Mouse (Mus musculus): ENCODE measurements around the gene Taar7a.
A peak's percentile ranks its signal among the peaks of the same experiment; 100 is the strongest.

The Taar7a gene

DNA sequence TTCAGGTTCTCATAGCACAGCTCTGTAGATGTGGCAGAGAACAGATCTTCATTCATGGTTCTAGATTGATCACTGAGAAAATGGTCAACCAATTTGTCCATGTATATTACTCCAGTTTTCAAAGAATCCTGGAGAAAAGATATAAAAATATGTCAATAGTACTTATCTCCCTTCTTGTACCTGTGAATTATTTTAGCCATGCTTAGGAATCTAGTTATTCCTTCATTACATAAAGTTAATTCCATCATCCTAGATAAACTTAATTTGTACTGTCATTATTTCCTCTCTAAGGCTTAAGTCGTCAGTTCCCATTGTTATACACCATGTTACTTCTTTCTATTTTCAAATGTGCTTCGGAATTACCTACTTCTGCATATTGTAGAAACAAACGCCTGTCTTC, at the start of gene Taar7a:
TSS of gene Taar7a (minus strand) at position 101 of the 400 bp plus-strand sequence.
- DNase-seq (ENCODE audit: extremely low read depth, low read depth, low spot score), result no peak

DNA sequence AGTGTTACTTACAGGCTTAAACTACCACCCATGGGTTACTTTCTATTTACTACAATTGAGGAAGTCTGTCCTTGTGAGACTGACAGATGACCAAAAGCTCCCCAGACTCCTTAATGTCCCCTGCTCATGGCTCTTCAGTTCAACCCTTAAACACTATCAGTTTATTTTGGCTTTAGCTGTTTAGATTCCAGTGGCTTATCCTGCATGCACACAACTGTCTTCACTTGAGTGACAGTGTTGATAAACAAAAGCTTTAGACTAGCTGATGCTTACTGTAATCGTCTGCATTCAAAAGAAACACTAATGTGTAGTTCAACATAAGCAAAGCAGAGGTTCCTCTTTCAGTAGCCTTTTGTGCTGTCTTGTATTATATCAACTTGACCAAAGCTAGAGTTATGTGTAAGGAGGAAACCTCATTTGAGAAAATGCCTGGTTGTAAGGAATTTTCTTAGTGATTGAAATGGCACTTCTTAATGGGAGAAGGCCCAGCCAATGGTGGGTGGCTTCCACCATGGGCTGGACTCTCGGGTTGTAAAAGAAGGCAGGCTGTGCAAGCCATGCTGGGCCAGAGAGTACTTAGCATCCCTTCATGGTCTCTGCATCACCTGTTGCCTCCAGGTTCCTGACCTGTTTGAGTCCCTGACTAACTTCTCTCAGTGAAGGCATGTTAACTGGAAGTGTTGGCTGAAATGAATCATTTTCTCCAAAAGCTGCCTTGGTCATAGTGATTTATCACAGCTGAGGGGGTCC, 47.0 kb upstream of the Taar7a start:
- no peak for DNase-seq (ENCODE audit: extremely low read depth, low read depth, low spot score)

DNA sequence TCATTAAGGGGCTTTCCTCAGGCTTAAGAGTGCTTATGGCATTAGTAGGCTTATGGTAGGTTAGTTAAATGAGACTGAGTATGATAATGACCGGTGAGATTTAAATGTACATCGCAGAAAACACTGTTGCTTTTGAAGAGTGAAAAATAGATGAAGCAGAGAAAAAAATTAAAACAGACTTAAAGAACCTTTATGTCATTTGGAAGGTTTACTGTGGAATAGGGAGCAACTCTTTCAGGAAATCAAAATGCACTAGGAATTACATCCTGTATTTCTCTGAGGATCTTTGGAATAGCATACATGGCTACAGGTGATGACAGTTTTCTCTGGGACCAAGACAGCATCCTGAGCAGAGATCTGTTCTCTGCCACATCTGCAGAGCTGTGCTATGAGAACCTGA, 44.0 kb upstream of the Taar7a start, which contains the start of gene Taar7e:
TSS of gene Taar7e (plus strand) at position 301 of the 400 bp plus-strand sequence.
- DNase-seq (ENCODE audit: extremely low read depth, low read depth, low spot score), result no peak

DNA sequence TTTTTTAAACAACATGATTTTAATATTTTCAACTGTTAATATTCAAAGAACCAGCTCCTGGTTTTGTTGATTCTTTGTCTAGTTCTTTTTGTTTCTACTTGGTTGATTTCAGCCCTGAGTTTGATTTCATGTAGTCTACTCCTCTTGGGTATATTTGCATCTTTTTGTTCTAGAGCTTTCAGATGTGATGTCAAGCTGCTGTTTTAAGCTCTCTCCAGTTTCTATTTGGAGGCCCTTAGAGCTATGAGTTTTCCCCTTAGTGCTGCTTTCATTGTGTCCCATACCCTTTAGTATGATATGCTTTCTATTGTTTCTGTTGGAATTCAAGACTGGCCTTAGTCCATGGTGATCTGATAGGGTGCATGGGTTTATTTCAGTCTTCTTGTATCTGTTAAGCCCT, 38.1 kb upstream of the Taar7a start:
- DNase-seq (ENCODE audit: extremely low read depth, low read depth, low spot score), result no peak

DNA sequence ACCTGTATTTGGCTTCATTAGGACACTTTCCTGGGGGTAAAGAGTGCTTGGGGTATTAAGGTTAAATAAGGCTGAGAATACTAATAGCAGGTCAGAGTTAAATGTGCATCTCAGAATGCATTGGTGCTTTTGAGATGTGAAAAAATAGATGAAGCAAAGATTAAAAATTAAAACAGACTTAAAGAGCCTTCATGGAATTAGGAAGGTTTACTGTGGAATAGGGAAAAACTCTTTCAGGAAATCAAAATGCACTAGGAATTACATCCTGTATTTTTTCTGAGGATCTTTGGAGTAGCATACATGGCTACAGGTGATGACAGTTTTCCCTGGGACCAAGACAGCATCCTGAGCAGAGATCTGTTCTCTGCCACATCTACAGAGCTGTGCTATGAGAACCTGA, 33.6 kb upstream of the Taar7a start, which contains the start of gene Taar7d:
TSS of gene Taar7d (plus strand) at position 301 of the 400 bp plus-strand sequence.
- DNase-seq (ENCODE audit: extremely low read depth, low read depth, low spot score), result no peak

DNA sequence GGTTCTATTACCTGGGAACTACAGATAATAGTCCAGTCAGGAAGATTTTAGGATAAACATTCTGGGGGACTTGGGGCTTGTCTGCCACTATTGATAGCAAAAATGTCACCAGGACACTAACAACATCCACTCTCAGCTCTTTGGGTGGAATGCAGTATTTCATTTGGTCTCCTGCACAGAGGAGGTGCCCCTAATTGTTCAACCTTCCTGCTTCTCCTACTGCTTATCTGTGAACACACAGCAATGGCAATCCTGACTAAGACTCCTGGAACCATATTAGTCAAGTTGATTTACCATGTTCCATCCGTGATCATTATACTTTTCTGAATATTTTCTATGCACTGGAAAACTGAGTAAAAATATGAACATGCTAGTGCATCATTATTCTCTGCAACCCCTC, 14.9 kb upstream of the Taar7a start:
- DNase-seq (ENCODE audit: extremely low read depth, low read depth, low spot score), result no peak

DNA sequence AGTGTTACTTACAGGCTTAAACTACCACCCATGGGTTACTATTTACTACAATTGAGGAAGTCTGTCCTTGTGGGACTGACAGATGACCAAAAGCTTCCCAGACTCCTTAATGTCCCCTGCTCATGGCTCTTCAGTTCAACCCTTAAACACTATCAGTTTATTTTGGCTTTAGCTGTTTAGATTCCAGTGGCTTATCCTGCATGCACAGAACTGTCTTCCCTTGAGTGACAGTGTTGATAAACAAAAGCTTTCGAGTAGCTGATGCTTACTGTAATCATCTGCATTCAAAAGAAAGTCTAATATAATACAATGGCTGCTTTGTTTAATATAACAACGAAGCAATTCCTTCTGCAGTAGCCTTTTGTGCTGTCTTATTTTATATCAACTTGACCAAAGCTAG, 13.8 kb upstream of the Taar7a start:
- no peak for DNase-seq (ENCODE audit: extremely low read depth, low read depth, low spot score)

DNA sequence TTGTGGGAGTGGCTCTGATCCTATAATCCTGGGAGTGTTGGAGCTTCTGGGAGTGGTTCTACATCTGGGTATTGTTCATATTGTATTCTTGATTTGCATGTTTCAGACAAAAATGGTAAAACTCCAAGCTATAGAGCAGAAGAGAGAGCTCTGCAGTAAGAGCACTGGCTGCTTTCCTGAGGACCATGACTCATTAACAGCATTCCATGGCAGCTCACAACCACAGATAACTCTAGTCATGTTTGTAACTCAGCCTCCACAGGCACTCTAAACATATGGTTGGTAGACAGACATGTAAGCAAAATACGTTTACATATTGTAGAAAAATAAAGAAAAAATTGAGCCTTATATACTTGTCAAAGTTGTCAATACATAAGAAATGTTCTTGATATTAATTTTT, 13.2 kb upstream of the Taar7a start:
- no peak for DNase-seq (ENCODE audit: extremely low read depth, low read depth, low spot score)

DNA sequence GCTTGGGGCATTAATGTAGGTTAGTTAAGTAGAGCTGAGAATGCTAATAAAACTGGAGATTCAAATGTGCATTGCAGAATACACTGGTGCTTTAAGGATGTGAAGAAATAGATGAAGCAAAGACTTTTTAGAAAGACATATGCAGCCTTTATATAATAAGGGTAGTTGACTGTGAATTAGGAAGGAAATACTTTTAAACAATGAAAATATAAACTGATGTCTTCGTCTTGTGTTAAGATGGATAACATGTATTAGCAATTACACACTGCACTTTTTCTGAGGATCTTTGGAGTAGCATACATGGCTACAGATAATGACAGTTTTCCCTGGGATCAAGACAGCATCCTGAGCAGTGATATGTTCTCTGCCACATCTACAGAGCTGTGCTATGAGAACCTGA, 6.4 kb upstream of the Taar7a start, which contains the start of gene Taar7b:
TSS of gene Taar7b (plus strand) at position 301 of the 400 bp plus-strand sequence.
- no peak for DNase-seq (ENCODE audit: extremely low read depth, low read depth, low spot score)

DNA sequence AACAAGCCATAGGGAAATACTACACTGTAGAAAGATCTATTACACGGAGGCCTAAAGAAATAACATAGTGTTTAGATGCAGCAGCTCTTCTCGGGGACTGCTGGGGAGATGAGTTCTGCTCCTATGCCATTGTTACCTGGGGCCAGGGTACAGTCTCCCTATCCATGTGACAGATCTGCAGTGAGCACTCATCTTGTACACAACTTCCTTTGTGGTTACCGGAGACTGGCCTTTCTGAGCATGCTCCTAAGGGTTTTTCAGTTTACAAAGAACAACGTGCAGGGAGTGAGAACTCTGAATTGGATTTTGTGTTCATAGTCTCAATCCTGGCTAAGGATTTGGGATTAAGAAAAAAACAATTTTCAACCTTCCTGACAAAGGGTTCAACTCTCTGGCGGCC, 6.9 kb downstream of the Taar7a start:
- DNase-seq (ENCODE audit: extremely low read depth, low read depth, low spot score), result no peak

DNA sequence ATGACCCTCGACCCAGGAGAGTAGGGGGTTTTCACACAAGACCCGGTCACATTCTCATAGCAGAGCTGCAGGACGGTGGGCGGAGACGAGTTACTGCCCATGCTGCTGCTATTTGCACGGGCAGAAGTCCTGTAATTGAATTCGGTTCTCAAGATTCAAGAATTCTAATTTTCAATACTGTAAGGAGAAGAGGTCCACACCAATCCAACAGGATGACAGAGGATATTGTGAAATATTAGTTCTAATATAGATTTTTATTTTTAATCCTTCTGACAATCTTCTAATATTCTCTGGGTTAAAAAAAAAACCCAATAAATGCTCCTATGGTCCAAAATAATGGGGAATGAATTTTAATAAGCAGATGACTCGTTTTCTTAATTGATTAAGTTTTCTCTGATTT, 7.7 kb downstream of the Taar7a start, which contains the start of gene Taar6:
TSS of gene Taar6 (minus strand) at position 101 of the 400 bp plus-strand sequence.
- no peak for DNase-seq (ENCODE audit: extremely low read depth, low read depth, low spot score)

DNA sequence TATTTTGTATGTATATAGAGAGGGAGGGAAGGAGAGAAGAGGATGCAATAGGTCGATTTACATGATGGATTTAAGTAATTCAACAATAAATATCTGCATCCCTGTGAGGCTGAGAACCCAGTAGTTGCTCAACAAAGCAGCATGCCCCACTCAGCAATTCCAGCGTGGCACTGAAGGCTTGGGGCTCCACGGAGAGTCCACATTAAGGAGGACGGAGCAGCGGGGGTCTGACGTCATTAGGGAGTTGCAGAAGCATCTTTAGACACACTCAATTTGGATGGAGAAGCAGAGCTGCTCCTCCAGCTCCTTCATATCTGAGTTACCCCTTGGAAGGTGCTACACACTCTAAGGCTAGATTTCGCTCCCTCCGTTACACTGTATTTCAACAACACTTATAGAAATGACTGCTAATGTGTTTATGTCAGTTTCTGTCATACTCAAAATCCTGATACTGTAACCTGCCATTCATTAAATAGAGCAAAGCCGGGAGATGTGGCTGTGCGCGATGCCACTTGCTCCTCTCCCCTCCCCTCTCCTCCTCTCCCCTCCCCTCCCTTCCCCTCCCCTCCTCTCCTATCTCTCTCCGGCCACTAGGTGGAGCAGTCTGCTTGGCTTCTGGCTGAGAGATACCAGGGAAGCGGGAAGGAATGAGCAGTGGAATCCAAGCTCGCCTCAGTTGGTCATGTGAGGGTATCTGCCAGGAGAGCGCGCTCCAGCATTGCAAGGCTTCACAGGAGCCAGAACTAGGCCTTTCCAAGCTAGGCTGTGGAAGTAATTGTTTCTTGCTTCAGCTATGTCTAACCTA, 14.2 kb downstream of the Taar7a start:
- DNase-seq (ENCODE audit: extremely low read depth, low read depth, low spot score), result no peak

DNA sequence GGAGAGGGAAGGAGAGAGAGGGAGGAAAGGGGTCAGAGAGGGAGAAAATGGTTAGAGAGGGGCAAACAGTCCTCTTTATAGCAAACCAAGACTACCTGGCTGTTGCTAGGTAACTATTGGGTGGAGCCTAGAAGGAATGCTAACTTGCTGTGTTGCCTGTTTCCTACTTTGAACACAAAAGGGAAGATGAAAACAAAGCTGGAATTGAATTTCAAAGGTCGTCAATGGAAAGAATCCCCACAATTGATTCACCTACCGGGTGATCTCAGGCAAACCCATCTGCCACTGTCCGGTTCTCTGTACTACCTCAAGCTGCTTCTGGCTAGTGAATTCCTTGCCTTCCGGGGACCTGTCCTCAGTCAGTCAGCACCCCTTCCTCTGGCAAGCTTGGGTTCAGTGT, 15.3 kb downstream of the Taar7a start:
- no peak for DNase-seq (ENCODE audit: extremely low read depth, low read depth, low spot score)

DNA sequence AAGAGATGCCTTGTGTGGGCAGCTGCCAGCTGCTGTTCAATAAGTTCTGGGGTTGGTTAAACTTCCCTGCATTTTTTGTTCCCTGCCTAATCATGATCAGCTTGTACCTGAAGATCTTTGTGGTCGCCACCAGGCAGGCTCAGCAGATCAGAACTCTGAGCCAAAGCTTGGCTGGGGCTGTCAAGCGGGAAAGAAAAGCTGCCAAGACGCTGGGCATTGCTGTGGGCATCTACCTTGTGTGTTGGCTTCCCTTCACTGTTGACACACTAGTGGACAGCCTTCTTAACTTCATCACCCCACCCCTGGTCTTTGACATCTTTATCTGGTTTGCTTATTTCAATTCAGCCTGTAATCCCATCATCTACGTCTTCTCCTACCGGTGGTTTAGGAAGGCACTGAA, 22.0 kb downstream of the Taar7a start:
- DNase-seq (ENCODE audit: extremely low read depth, low read depth, low spot score), result no peak

DNA sequence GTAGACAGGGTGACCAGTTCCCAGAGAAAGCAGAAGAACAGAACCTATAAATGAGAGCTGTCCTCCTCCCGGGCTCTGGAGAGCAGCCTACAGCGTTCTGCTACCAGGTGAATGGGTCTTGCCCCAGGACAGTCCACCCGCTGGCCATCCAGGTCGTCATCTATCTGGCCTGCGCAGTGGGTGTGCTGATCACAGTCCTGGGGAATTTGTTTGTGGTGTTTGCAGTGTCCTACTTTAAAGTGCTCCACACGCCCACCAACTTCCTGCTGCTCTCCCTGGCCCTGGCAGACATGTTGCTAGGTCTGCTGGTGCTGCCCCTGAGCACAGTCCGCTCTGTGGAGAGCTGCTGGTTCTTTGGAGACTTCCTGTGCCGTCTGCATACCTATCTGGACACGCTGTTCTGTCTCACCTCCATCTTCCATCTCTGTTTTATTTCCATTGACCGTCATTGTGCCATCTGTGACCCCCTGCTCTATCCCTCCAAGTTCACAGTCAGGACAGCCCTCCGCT, 22.6 kb downstream of the Taar7a start, which contains the start of gene Taar5:
TSS of gene Taar5 (plus strand) at position 51 of the 510 bp plus-strand sequence.
- DNase-seq (ENCODE audit: extremely low read depth, low read depth, low spot score), result no peak

DNA sequence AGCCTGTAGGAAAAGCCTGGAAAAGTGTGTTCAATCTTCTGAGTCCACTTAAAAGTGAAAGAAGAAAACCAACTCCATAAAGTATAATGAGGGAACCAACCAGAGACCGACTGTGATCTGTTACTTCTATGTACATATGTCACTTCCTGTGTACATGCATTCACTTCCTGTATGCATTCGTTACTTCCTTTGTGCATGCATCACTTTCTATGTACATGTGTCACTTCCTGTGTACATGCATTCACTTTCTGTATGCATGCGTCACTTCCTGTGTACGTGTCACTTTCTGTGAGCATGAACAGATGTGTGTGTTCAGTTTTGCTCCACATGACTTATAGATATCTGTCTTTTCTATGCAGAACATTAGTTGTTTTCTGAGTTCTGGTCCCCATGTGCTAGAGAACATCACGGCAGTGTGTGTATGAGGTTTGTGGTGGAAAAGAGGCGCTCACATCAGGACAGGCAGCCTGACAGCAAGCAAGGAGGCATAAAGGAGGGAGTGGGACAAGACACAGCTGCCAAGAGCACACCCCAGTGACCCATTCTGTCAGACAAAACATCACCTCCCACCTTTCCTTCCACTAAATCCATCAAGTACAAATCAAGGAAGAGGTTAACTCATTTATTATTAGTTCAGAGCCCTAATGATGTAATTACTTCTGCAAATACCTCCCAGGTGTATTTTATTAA, 28.2 kb downstream of the Taar7a start:
- no peak for DNase-seq (ENCODE audit: extremely low read depth, low read depth, low spot score)

DNA sequence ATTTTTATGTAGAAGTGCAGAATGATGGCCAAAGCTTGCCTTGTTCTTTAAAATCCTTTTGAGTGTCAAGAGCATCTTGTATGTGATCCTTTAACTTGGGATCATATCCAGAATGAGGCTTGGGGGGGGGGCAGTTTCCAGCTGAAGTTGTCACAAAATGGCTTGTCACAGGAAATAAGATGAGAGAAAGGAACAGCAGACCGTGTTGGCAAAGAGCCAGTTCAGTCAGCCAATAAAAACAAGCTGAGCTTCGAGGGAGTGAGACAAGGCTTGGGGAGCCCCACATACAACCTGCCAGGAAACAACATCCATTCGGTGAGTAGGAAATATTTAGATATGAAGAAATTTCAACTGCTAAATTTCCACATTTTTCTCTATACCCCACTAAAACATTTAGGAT, 29.8 kb downstream of the Taar7a start:
- DNase-seq (ENCODE audit: extremely low read depth, low read depth, low spot score), result no peak

DNA sequence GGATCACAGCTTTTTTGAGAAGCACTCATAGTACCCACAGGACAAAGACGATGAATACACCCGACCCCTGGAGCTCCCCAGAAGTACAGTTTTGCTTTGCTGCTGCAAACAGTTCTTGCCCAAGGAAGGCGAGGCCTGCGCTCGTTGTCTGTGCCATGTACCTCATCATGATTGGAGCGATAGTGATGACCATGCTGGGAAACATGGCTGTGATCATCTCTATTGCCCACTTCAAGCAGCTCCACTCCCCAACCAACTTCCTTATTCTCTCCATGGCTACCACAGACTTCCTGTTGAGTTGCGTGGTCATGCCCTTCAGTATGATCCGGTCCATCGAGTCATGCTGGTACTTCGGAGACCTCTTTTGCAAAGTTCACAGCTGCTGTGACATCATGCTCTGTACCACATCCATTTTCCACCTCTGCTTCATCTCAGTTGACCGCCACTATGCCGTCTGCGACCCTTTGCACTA, 32.8 kb downstream of the Taar7a start, which contains the start of gene Taar4:
TSS of gene Taar4 (plus strand) at position 51 of the 472 bp plus-strand sequence.
- no peak for DNase-seq (ENCODE audit: extremely low read depth, low read depth, low spot score)

DNA sequence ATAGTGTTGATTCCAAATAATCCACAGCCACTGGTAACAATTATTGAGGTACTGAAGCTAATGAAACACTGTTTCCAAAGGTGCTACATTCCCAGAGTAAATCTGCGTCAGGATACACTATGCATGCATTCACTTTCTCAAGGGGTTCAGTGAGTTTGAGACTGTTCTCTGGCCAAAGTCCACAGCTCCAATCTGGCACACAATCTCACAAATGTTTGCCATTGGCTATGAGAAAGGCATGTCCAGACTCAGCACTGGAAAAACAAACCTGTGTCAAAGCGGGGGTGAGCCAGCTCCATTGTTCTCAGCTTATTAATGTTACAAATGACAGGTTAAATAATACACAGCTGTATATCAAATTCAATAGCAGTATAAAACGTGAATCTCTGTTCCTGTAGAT, 34.2 kb downstream of the Taar7a start:
- peak; percentile 45 for DNase-seq (ENCODE audit: extremely low read depth, low read depth, low spot score)

DNA sequence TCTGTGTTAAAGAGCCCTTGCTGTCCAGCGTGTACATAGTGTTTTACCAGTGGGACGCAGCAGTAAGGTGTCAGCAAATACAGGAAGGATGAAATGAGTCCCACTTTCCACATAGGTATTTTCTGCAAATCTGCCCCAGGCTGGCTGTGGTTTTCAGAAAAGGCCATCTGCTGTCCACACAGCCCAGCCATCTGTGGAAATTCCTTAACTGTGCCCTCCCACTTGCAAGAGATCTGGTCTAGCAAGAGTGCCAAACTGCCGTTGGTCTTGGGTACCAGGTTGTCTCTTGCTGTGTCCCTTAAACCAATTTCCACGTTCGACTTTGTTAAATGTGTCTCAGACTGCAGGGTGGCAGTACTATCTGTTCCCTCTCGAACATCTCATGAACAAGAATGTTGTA, 41.6 kb downstream of the Taar7a start:
- DNase-seq (ENCODE audit: extremely low read depth, low read depth, low spot score), result no peak

DNA sequence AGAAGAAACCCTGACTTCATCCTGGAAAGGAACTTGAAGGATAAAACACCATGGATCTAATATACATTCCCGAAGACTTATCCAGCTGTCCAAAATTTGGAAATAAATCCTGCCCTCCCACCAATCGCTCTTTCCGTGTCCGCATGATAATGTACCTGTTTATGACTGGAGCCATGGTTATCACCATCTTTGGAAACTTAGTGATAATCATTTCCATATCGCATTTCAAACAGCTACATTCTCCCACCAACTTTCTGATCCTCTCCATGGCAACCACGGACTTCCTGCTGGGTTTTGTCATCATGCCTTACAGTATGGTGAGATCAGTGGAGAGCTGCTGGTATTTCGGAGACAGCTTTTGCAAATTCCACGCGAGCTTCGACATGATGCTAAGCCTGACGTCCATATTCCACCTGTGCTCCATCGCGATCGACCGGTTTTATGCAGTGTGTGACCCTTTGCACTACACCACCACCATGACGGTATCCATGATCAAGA, 43.7 kb downstream of the Taar7a start, which contains the start of gene Taar3:
TSS of gene Taar3 (plus strand) at position 51 of the 498 bp plus-strand sequence.
- DNase-seq (ENCODE audit: extremely low read depth, low read depth, low spot score), result no peak
